Mouse (Mus musculus): Measurements from ENCODE around the gene B230307C23Rik. TPM values are rescaled to one million over a fixed set of nuclear protein-coding genes. Genes with fewer than 3 reads are reported as not detected.

B230307C23Rik gene
- polyA plus RNA-seq, 1 experiment: 5.1 TPM

GRCm38 (mm10) chr16:97957626-97958025, 39.5 kb upstream of the B230307C23Rik start:
- no peak overlapping the region for H3K4me3 ChIP-seq (ENCODE audit: extremely low read depth, insufficient read depth, insufficient read length)
- no peak overlapping the region for H3K27ac ChIP-seq (ENCODE audit: insufficient read depth, low read length)
- TF ChIP-seq POLR2A (IDR thresholded peaks at IDR 0.05; ENCODE audit: low read depth, low read length) (no peak), CTCF (IDR thresholded peaks at IDR 0.05; ENCODE audit: extremely low read depth, insufficient read depth, insufficient read length, insufficient replicate concordance) (no peak)
- DNase-seq (ENCODE audit: low read depth in 1 of 2, low spot score in 2 of 2): no peak
- peaks cover 3% of the 10 kb centered on the region; the same call in 1 of the 2 replicates for H3K4me1 ChIP-seq (ENCODE audit: control insufficient read depth, insufficient read depth, insufficient read length)
- no peaks in the 10 kb centered on the region for H3K27me3 ChIP-seq (ENCODE audit: control insufficient read depth, insufficient read depth, low read length)
- H3K36me3 ChIP-seq (ENCODE audit: control insufficient read depth, insufficient read depth, low read length): peaks cover 4% of the 10 kb centered on the region

GRCm38 (mm10) chr16:97958401-97958973, 38.6 kb upstream of the B230307C23Rik start:
- Histone ChIP-seq H3K36me3 (ENCODE audit: control insufficient read depth, insufficient read depth, low read length) (peaks cover 3% of the 10 kb centered on the region), H3K4me1 (ENCODE audit: control insufficient read depth, insufficient read depth, insufficient read length) (peaks cover 8% of the 10 kb centered on the region; the same call in 1 of the 2 replicates), H3K4me3 (ENCODE audit: extremely low read depth, insufficient read depth, insufficient read length) (no peak overlapping the region), H3K27ac (ENCODE audit: insufficient read depth, low read length) (no peak overlapping the region), H3K27me3 (ENCODE audit: control insufficient read depth, insufficient read depth, low read length) (no peaks in the 10 kb centered on the region)
- DNase-seq (ENCODE audit: low read depth in 1 of 2, low spot score in 2 of 2): no peak
- TF ChIP-seq POLR2A (IDR thresholded peaks at IDR 0.05; ENCODE audit: low read depth, low read length) (no peak), CTCF (IDR thresholded peaks at IDR 0.05; ENCODE audit: extremely low read depth, insufficient read depth, insufficient read length, insufficient replicate concordance) (no peak)

- Histone ChIP-seq H3K27me3 (ENCODE audit: control insufficient read depth, insufficient read depth, low read length) (no peaks in the 10 kb centered on the region), H3K4me3 (ENCODE audit: extremely low read depth, insufficient read depth, insufficient read length) (no peak overlapping the region), H3K27ac (ENCODE audit: insufficient read depth, low read length) (no peak overlapping the region), H3K4me1 (ENCODE audit: control insufficient read depth, insufficient read depth, insufficient read length) (peaks cover 12% of the 10 kb centered on the region), H3K36me3 (ENCODE audit: control insufficient read depth, insufficient read depth, low read length) (peaks cover 3% of the 10 kb centered on the region)
- no peak for DNase-seq (ENCODE audit: low read depth in 1 of 2, low spot score in 2 of 2)
- TF ChIP-seq POLR2A (IDR thresholded peaks at IDR 0.05; ENCODE audit: low read depth, low read length) (no peak), CTCF (IDR thresholded peaks at IDR 0.05; ENCODE audit: extremely low read depth, insufficient read depth, insufficient read length, insufficient replicate concordance) (no peak)
- WGBS: 83% methylated on average over 3 of the region's 3 CpGs
Measured at GRCm38 (mm10) chr16:97960348-97960747, 36.8 kb upstream of the B230307C23Rik start.

- no peak for DNase-seq (ENCODE audit: low read depth in 1 of 2, low spot score in 2 of 2)
- TF ChIP-seq CTCF (IDR thresholded peaks at IDR 0.05; ENCODE audit: extremely low read depth, insufficient read depth, insufficient read length, insufficient replicate concordance): no peak
- no peak for TF ChIP-seq POLR2A (IDR thresholded peaks at IDR 0.05; ENCODE audit: low read depth, low read length)
- H3K27ac ChIP-seq (ENCODE audit: insufficient read depth, low read length): peak overlapping the region; percentile 83
- H3K27me3 ChIP-seq (ENCODE audit: control insufficient read depth, insufficient read depth, low read length): no peaks in the 10 kb centered on the region
- H3K36me3 ChIP-seq (ENCODE audit: control insufficient read depth, insufficient read depth, low read length): no peaks in the 10 kb centered on the region
- H3K4me1 ChIP-seq (ENCODE audit: control insufficient read depth, insufficient read depth, insufficient read length): peaks cover 12% of the 10 kb centered on the region
- peak overlapping the region; percentile 68 for H3K4me3 ChIP-seq (ENCODE audit: extremely low read depth, insufficient read depth, insufficient read length)
- WGBS: 6% methylated on average over 33 of the region's 36 CpGs
Measured at GRCm38 (mm10) chr16:97961381-97962150, 35.5 kb upstream of the B230307C23Rik start.

- Histone ChIP-seq H3K27ac (ENCODE audit: insufficient read depth, low read length) (peak within 1 kb of the TSS; percentile 83), H3K4me1 (ENCODE audit: control insufficient read depth, insufficient read depth, insufficient read length) (peaks cover 12% of the 10 kb centered on the region)
- peak; percentile 89 to 95 for DNase-seq (ENCODE audit: low read depth in 1 of 2, low spot score in 2 of 2)
Measured at GRCm38 (mm10) chr16:97962151-97962948, 34.8 kb upstream of the B230307C23Rik start, which contains the start of the genes C2cd2 and Zbtb21. Gene C2cd2 (minus strand): TSS chr16:97962598. Gene Zbtb21 (minus strand): TSS chr16:97962622.

GRCm38 (mm10) chr16:97963956-97964540, 33.1 kb upstream of the B230307C23Rik start:
- Histone ChIP-seq H3K27me3 (ENCODE audit: control insufficient read depth, insufficient read depth, low read length) (no peaks in the 10 kb centered on the region), H3K36me3 (ENCODE audit: control insufficient read depth, insufficient read depth, low read length) (no peaks in the 10 kb centered on the region), H3K4me1 (ENCODE audit: control insufficient read depth, insufficient read depth, insufficient read length) (peaks cover 12% of the 10 kb centered on the region), H3K4me3 (ENCODE audit: extremely low read depth, insufficient read depth, insufficient read length) (no peak overlapping the region), H3K27ac (ENCODE audit: insufficient read depth, low read length) (no peak overlapping the region)
- DNase-seq (ENCODE audit: low read depth in 1 of 2, low spot score in 2 of 2): no peak
- WGBS: 34% methylated on average over 3 of the region's 3 CpGs
- TF ChIP-seq POLR2A (IDR thresholded peaks at IDR 0.05; ENCODE audit: low read depth, low read length): no peak
- TF ChIP-seq CTCF (IDR thresholded peaks at IDR 0.05; ENCODE audit: extremely low read depth, insufficient read depth, insufficient read length, insufficient replicate concordance): no peak

More at GRCm38 (mm10) chr16:97962151-97962948, 34.8 kb upstream of the B230307C23Rik start, which contains the start of the genes C2cd2 and Zbtb21:
- Histone ChIP-seq H3K27me3 (ENCODE audit: control insufficient read depth, insufficient read depth, low read length) (no peaks in the 10 kb centered on the region), H3K4me3 (ENCODE audit: extremely low read depth, insufficient read depth, insufficient read length) (peak within 1 kb of the TSS; percentile 68), H3K36me3 (ENCODE audit: control insufficient read depth, insufficient read depth, low read length) (no peaks in the 10 kb centered on the region)
- TF ChIP-seq POLR2A (IDR thresholded peaks at IDR 0.05; ENCODE audit: low read depth, low read length) (peak; percentile 83), CTCF (IDR thresholded peaks at IDR 0.05; ENCODE audit: extremely low read depth, insufficient read depth, insufficient read length, insufficient replicate concordance) (no peak)
- under 1% methylated on average over 78 of the region's 78 CpGs for WGBS

Measured in spleen, adult 2 months (tissue).